Mouse (Mus musculus): ENCODE measurements around the gene Wfdc3. TPM values are rescaled to one million over a fixed set of nuclear protein-coding genes. Genes with fewer than 3 reads are reported as not detected.

The Wfdc3 gene
- polyA plus RNA-seq, 1 experiment, result 0.23 TPM

DNA sequence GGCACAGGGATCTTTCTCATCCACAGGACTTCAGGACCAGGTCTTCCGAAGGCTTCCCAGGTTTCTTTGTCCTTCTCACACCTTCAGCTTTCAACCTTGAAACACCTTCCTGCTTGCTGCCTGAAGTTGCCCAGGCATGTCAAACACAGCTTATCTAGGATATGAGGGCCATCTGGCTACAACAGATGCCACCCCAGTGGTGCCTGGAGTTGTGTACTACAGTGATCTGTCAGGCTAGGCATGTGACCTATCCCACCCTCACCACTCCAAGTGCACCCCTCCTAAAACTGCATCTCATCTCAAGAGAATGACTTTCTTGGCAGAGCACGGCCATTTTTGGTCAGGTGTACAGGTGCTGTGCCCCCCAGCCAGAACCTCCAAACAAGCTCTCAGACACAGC lies 15.8 kb upstream of the Wfdc3 start:
- Histone ChIP-seq H3K4me3 (ENCODE audit: control insufficient read depth, insufficient read depth, low read length) (no peak overlapping the region), H3K27me3 (ENCODE audit: control insufficient read depth, insufficient read depth, low read length) (no peaks in the 10 kb centered on the region), H3K4me1 (replicated peaks; ENCODE audit: control insufficient read depth, insufficient read depth, low read length) (no peaks in the 10 kb centered on the region), H3K36me3 (ENCODE audit: control insufficient read depth, insufficient read depth, low read length) (peaks cover 59% of the 10 kb centered on the region), H3K27ac (ENCODE audit: control insufficient read depth, insufficient read depth, low read length) (no peak overlapping the region)
- 98% methylated on average over 2 of the region's 2 CpGs for WGBS
- TF ChIP-seq POLR2A (IDR thresholded peaks at IDR 0.05; ENCODE audit: control insufficient read depth, extremely low read depth, insufficient read depth, low read length, poor library complexity), result no peak
- no peak for DNase-seq

DNA sequence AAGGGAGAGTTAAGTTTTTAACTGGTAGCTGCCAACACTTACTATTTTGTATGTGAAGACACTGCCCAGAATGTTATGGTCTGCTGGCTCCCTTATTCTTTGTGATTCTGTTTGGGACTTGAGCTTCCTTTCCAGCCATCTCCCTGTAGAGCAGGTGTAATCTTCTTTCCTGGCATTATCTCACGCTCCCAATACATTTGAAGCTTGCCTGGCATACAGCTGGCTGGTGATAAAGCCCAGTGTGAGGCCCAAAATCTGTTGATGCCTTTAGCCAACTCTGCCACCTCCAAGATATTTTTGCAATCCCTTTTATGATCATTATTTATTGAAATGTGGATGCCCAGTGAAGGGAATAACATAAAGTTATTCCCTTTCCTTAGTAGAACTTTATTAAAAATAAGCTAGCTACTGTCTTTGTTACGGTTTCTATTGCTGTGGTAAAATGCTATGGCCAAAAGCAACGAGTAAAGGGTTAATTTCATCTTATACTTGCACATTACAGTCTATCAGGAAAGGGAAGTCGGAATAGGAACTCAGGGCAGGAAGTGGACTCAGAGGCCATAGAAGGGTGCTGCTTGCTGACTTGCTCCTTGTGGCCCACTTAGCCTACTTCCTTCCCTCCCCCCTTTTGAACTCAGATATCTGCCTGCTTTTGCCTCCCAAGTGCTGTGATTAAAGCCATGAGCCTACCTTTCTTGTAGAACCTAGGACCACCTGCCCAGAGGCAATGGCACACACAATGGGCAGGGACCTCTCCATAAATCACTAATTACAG lies 14.5 kb upstream of the Wfdc3 start:
- no peak overlapping the region for H3K4me3 ChIP-seq (ENCODE audit: control insufficient read depth, insufficient read depth, low read length)
- WGBS, result 82% methylated on average over 4 of the region's 4 CpGs
- TF ChIP-seq POLR2A (IDR thresholded peaks at IDR 0.05; ENCODE audit: control insufficient read depth, extremely low read depth, insufficient read depth, low read length, poor library complexity) (no peak), CTCF (IDR thresholded peaks at IDR 0.05; ENCODE audit: borderline replicate concordance, control insufficient read depth, extremely low read depth, insufficient read depth, low read length, poor library complexity) (no peak)
- peaks cover 71% of the 10 kb centered on the region for H3K36me3 ChIP-seq (ENCODE audit: control insufficient read depth, insufficient read depth, low read length)
- H3K4me1 ChIP-seq (replicated peaks; ENCODE audit: control insufficient read depth, insufficient read depth, low read length), result no peaks in the 10 kb centered on the region
- H3K27me3 ChIP-seq (ENCODE audit: control insufficient read depth, insufficient read depth, low read length), result no peaks in the 10 kb centered on the region
- no peak overlapping the region for H3K27ac ChIP-seq (ENCODE audit: control insufficient read depth, insufficient read depth, low read length)
- DNase-seq, result no peak

DNA sequence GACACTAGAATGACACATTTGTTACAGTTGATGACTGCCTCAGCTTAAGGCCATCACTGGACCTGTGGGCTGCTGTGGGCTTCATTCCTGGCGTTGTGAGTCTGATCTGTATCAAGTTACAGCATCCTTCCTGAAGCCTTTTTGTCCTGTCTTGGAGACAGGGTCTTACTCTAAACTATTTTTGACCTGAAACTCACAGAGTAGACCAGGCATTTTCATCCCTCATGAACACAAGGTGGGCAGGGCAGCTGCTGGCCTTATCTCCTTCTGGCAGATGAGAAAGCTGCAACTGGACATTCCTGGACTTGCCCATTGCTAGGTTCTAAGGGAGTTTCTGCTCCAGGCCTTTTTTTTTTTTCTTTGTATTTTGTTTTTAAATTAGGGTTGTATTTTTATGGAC lies 13.0 kb upstream of the Wfdc3 start:
- Histone ChIP-seq H3K36me3 (ENCODE audit: control insufficient read depth, insufficient read depth, low read length) (peaks cover 87% of the 10 kb centered on the region), H3K4me1 (replicated peaks; ENCODE audit: control insufficient read depth, insufficient read depth, low read length) (no peaks in the 10 kb centered on the region), H3K4me3 (ENCODE audit: control insufficient read depth, insufficient read depth, low read length) (no peak overlapping the region), H3K27ac (ENCODE audit: control insufficient read depth, insufficient read depth, low read length) (no peak overlapping the region), H3K27me3 (ENCODE audit: control insufficient read depth, insufficient read depth, low read length) (no peaks in the 10 kb centered on the region)
- DNase-seq, result no peak
- TF ChIP-seq CTCF (IDR thresholded peaks at IDR 0.05; ENCODE audit: borderline replicate concordance, control insufficient read depth, extremely low read depth, insufficient read depth, low read length, poor library complexity) (no peak), POLR2A (IDR thresholded peaks at IDR 0.05; ENCODE audit: control insufficient read depth, extremely low read depth, insufficient read depth, low read length, poor library complexity) (no peak)
- WGBS, result 90% methylated on average over 1 of the region's 1 CpGs

DNA sequence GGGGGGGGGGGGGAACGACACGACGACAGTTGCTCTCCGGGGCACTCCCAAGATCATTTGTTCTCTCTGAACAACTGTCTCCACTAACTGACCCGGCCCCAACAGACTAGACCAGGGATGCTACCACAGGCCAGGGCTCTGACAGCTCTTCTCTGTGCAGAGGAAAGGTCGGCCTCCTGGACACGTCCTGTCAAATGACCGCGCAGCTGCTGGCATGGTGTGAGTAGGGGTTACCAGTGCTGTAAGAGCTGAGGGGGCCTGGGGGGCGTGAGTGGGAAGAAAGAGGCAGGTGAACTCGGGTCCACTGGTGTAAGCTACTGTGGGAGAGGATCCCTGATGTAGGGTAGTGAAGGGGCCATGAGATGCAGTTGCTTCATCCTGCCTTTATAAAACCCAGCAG lies 12.1 kb upstream of the Wfdc3 start:
- DNase-seq, result no peak
- H3K27me3 ChIP-seq (ENCODE audit: control insufficient read depth, insufficient read depth, low read length), result no peaks in the 10 kb centered on the region
- no peak overlapping the region for H3K4me3 ChIP-seq (ENCODE audit: control insufficient read depth, insufficient read depth, low read length)
- no peak overlapping the region for H3K27ac ChIP-seq (ENCODE audit: control insufficient read depth, insufficient read depth, low read length)
- 93% methylated on average over 11 of the region's 11 CpGs for WGBS
- no peaks in the 10 kb centered on the region for H3K4me1 ChIP-seq (replicated peaks; ENCODE audit: control insufficient read depth, insufficient read depth, low read length)
- peaks cover 87% of the 10 kb centered on the region for H3K36me3 ChIP-seq (ENCODE audit: control insufficient read depth, insufficient read depth, low read length)
- no peak for TF ChIP-seq POLR2A (IDR thresholded peaks at IDR 0.05; ENCODE audit: control insufficient read depth, extremely low read depth, insufficient read depth, low read length, poor library complexity)

DNA sequence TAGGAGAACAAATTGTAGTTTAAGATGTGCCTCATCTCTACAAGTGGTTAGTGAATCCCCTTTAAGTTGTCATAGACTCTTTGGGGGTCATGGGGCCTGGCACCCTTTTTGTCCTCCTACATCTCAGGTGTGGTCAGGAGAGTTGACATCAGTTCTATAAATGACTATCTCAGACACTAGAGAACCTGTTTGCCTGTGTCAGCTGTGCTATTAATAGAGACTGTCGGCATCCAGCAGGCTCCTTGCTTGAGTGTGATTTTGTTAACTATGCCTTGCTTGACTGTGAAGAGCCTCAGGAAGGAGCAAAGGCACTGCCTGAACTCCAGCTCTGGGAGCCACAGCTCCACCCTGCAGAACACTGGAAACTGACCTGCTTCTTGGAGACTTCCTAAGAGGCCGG lies 9.1 kb upstream of the Wfdc3 start:
- no peak overlapping the region for H3K27ac ChIP-seq (ENCODE audit: control insufficient read depth, insufficient read depth, low read length)

DNA sequence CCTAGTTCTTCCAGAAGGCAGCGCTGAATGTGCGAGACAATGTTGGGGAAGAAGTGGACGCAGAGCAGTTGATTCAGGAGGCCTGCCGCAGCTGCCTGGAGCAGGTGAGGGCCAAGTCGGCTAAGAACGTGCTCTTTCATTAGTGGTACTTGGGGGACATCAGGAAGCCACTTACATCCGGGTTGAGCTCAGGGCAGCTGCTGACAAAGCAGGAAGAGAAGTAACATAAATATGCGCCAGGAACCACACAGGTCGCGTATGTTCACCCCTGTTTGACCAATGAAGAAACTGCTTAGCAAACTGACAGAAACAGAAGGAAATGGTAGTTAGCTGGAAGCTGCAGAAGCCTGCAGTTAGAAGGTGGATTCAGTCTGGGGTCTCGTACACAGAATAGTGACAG lies 8.4 kb upstream of the Wfdc3 start:
- no peak for DNase-seq
- WGBS, result 38% methylated on average over 11 of the region's 11 CpGs
- TF ChIP-seq POLR2A (IDR thresholded peaks at IDR 0.05; ENCODE audit: control insufficient read depth, extremely low read depth, insufficient read depth, low read length, poor library complexity) (no peak), CTCF (IDR thresholded peaks at IDR 0.05; ENCODE audit: borderline replicate concordance, control insufficient read depth, extremely low read depth, insufficient read depth, low read length, poor library complexity) (no peak)
- Histone ChIP-seq H3K27me3 (ENCODE audit: control insufficient read depth, insufficient read depth, low read length) (no peaks in the 10 kb centered on the region), H3K36me3 (ENCODE audit: control insufficient read depth, insufficient read depth, low read length) (peaks cover 81% of the 10 kb centered on the region), H3K27ac (ENCODE audit: control insufficient read depth, insufficient read depth, low read length) (no peak overlapping the region), H3K4me3 (ENCODE audit: control insufficient read depth, insufficient read depth, low read length) (no peak overlapping the region), H3K4me1 (replicated peaks; ENCODE audit: control insufficient read depth, insufficient read depth, low read length) (no peaks in the 10 kb centered on the region)

More for the DNA sequence above, 9.1 kb upstream of the Wfdc3 start:
- TF ChIP-seq POLR2A (IDR thresholded peaks at IDR 0.05; ENCODE audit: control insufficient read depth, extremely low read depth, insufficient read depth, low read length, poor library complexity) (no peak), CTCF (IDR thresholded peaks at IDR 0.05; ENCODE audit: borderline replicate concordance, control insufficient read depth, extremely low read depth, insufficient read depth, low read length, poor library complexity) (no peak)
- 97% methylated on average over 2 of the region's 2 CpGs for WGBS
- Histone ChIP-seq H3K27me3 (ENCODE audit: control insufficient read depth, insufficient read depth, low read length) (no peaks in the 10 kb centered on the region), H3K36me3 (ENCODE audit: control insufficient read depth, insufficient read depth, low read length) (peaks cover 87% of the 10 kb centered on the region), H3K4me1 (replicated peaks; ENCODE audit: control insufficient read depth, insufficient read depth, low read length) (no peaks in the 10 kb centered on the region), H3K4me3 (ENCODE audit: control insufficient read depth, insufficient read depth, low read length) (no peak overlapping the region)
- DNase-seq, result no peak

DNA sequence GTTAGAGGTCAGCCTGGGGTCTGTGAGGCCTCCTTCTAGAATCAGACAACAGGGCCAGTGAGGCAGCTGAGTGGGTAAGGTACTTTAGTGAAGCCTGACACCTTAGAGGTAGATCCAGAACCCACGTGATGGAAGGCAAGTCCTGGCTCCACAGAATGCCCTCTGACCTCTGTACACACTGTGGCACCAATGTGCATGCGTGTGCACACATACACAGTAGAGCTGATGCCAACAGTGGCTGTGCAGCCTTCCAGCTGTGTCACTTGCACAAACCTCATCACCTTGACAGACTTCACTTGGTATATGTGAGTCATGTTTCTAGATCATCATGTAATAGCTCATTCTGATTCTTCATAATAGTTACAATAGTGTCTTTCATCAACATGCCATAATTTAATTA lies 6.7 kb upstream of the Wfdc3 start:
- TF ChIP-seq POLR2A (IDR thresholded peaks at IDR 0.05; ENCODE audit: control insufficient read depth, extremely low read depth, insufficient read depth, low read length, poor library complexity) (no peak), CTCF (IDR thresholded peaks at IDR 0.05; ENCODE audit: borderline replicate concordance, control insufficient read depth, extremely low read depth, insufficient read depth, low read length, poor library complexity) (no peak)
- H3K27ac ChIP-seq (ENCODE audit: control insufficient read depth, insufficient read depth, low read length), result no peak overlapping the region
- WGBS, result 96% methylated on average over 2 of the region's 2 CpGs
- no peaks in the 10 kb centered on the region for H3K4me1 ChIP-seq (replicated peaks; ENCODE audit: control insufficient read depth, insufficient read depth, low read length)
- no peaks in the 10 kb centered on the region for H3K27me3 ChIP-seq (ENCODE audit: control insufficient read depth, insufficient read depth, low read length)
- H3K36me3 ChIP-seq (ENCODE audit: control insufficient read depth, insufficient read depth, low read length), result peaks cover 67% of the 10 kb centered on the region
- DNase-seq, result no peak
- no peak overlapping the region for H3K4me3 ChIP-seq (ENCODE audit: control insufficient read depth, insufficient read depth, low read length)
